Mouse (Mus musculus) mouse embryonic stem cell (cell line): Measurements from ENCODE around the gene Cox8b.

Source experiments
- in situ Hi-C, 2 experiments: fragments of 300-500 bp; cut with MboI; formaldehyde crosslinking; loops; 1 replicate in 1 of 2; 3 replicates in 1 of 2; pipeline ENCODE4 v1.14.3; 2019 to 2020; ENCODE audit warnings: low sequenced_read_pairs in 2 of 2, low pct_unique_long_range_greater_than_20kb in 1 of 2, mixed read lengths in 1 of 2; ENCODE audit not compliant: unreplicated experiment in 1 of 2

The Cox8b gene

GRCm38 (mm10) chr7:140882469-140882803, 17.8 kb downstream of the Cox8b start:
- in situ Hi-C loops: no loop called here

- in situ Hi-C loops: no loop called here
These were observed 18.4 kb downstream of the Cox8b start, which contains the start of the genes Psmd13 and Sirt3 for GRCm38 (mm10) chr7:140881696-140882468. Gene Psmd13, plus strand, starts transcription at chr7:140881968. Gene Sirt3, minus strand, starts transcription at chr7:140882309.

GRCm38 (mm10) chr7:140880865-140881515, 19.3 kb downstream of the Cox8b start:
- in situ Hi-C loops: no loop called here

GRCm38 (mm10) chr7:140880419-140880818, 19.8 kb downstream of the Cox8b start:
- in situ Hi-C loops: no loop called here

GRCm38 (mm10) chr7:140879355-140879754, 20.9 kb downstream of the Cox8b start:
- in situ Hi-C loops: no loop called here

GRCm38 (mm10) chr7:140877364-140877763, 22.9 kb downstream of the Cox8b start:
- in situ Hi-C loops: no loop called here

DNA sequence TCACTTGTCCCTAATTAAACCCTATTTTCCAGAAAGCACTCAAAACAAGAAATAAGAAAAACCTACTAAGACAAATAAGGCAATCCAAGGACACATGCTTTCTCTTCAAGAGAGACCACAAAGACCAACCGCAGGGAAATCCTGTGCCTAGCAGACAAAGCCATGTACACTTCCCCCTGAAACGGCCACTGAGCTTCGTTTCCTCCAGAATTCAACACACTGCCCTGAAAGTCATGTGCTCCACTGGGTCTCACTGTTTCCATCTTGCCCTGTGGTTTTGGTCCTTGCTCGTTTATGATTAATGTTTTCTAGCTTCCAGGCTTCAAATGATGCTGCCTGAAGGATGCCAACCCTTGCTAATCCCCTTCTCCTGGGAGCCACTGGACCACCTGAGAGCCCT, 26.0 kb downstream of the Cox8b start:
- in situ Hi-C loops: no loop called here

- in situ Hi-C loops: no loop called here
These were observed 35.5 kb downstream of the Cox8b start for GRCm38 (mm10) chr7:140864761-140865160.

GRCm38 (mm10) chr7:140860728-140861127, 39.5 kb downstream of the Cox8b start:
- in situ Hi-C loops: no loop called here

DNA sequence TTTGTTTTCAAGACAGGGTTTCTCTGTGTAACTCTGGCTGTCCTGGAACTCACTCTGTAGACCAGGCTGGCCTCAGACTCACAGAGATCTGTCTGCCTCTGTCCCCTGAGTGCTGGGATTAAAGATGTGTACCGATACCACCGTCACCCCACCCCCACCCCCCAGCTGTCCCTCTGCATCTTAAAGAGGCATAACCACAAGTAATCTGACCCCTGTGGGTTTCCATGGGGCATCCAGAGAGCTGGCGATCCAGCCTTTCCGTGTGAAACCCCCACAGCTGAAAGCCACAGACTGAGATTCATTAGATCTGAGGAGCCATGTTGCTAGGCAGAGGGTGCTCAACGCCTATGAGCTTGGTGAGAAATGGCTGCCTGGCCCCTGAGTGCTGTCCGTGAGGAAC, 40.2 kb downstream of the Cox8b start:
- in situ Hi-C loops: no loop called here

GRCm38 (mm10) chr7:140858746-140859145, 41.5 kb downstream of the Cox8b start:
- in situ Hi-C loops: no loop called here

- in situ Hi-C loops: no loop called here
These were observed 42.4 kb downstream of the Cox8b start, which contains the start of gene Bet1l for GRCm38 (mm10) chr7:140857550-140858505. Gene Bet1l, minus strand, starts transcription at chr7:140857577.

- in situ Hi-C loops: no loop called here
These were observed 43.3 kb downstream of the Cox8b start, which contains the start of gene Ric8a for GRCm38 (mm10) chr7:140856785-140857549. Gene Ric8a, plus strand, starts transcription at chr7:140856957.

- in situ Hi-C loops: no loop called here
These were observed 44.1 kb downstream of the Cox8b start, which contains the start of gene Gm45785 for GRCm38 (mm10) chr7:140855860-140856784. Gene Gm45785, minus strand, starts transcription at chr7:140856331.

- in situ Hi-C loops: no loop called here
These were observed 45.1 kb downstream of the Cox8b start for GRCm38 (mm10) chr7:140855181-140855580.

GRCm38 (mm10) chr7:140854483-140854882, 45.8 kb downstream of the Cox8b start:
- in situ Hi-C loops: no loop called here

- in situ Hi-C loops: no loop called here
These were observed 46.9 kb downstream of the Cox8b start for GRCm38 (mm10) chr7:140853386-140853785.
